In genomic region chr13:8829784-8830183, GRCm38 (mm10) we compare ENCODE assay signal across 13 mouse cellular contexts. TPM values are rescaled to one million over a fixed set of nuclear protein-coding genes. Genes with fewer than 3 reads are reported as not detected.
DNase-seq lines count a peak whose midpoint lies in the region; ATAC-seq lines count a peak whose summit lies in the region.
"Had no signal": no experiment of that assay in that cellular context is flagged by ENCODE, and none has a peak within 500 bp of the region (broad histone marks: within the 10 kb centered on the region; RNA-seq: fewer than 3 reads in every experiment).

No protein-coding gene starts in this region.

- H3K4me2 ChIP-seq in midbrain, embryonic 14.5 days (ENCODE audit: low read length) = no peak overlapping the region
- H3K4me2 ChIP-seq in midbrain, embryonic 11.5 days = no peak overlapping the region
- H3K4me2 ChIP-seq in hindbrain, embryonic 15.5 days = 0 out of 2 replicates have a peak overlapping the region, but pooled peaks have one; percentile 9
- no peak overlapping the region for H3K4me2 ChIP-seq in kidney, embryonic 14.5 days (replicated peaks; ENCODE audit: low read depth, low read length)
- H3K4me2 ChIP-seq: embryonic facial prominence, embryonic 15.5 days had no signal

- no peaks in the 10 kb centered on the region for H3K9me3 ChIP-seq in midbrain, embryonic 14.5 days (ENCODE audit: control insufficient read depth, low read length)
- H3K9me3 ChIP-seq in midbrain, embryonic 11.5 days (ENCODE audit: control insufficient read depth, low read length) = no peaks in the 10 kb centered on the region
- H3K9me3 ChIP-seq in hindbrain, embryonic 15.5 days = no peaks in the 10 kb centered on the region
- H3K9me3 ChIP-seq in kidney, embryonic 14.5 days (ENCODE audit: control insufficient read depth, low read length) = no peaks in the 10 kb centered on the region
- H3K9me3 ChIP-seq: embryonic facial prominence, embryonic 15.5 days; G1E had no signal

- H3K36me3 ChIP-seq in midbrain, embryonic 14.5 days (ENCODE audit: control insufficient read depth, insufficient read depth, low read length) = peaks cover 42% of the 10 kb centered on the region
- peaks cover 9% of the 10 kb centered on the region for H3K36me3 ChIP-seq in midbrain, embryonic 11.5 days (ENCODE audit: control insufficient read depth, insufficient read depth, low read length)
- peaks cover 18% of the 10 kb centered on the region for H3K36me3 ChIP-seq in hindbrain, embryonic 15.5 days
- H3K36me3 ChIP-seq in kidney, embryonic 14.5 days (ENCODE audit: control insufficient read depth, insufficient read depth, low read length) = peaks cover 24% of the 10 kb centered on the region

- WGBS in midbrain, embryonic 14.5 days = 64% methylated on average over 5 of the region's 5 CpGs
- WGBS in midbrain, embryonic 11.5 days = 73% methylated on average over 5 of the region's 5 CpGs
- WGBS in hindbrain, embryonic 15.5 days = 23% methylated on average over 5 of the region's 5 CpGs
- WGBS in kidney, embryonic 14.5 days = 75% methylated on average over 5 of the region's 5 CpGs

- no peaks in the 10 kb centered on the region for H3K27me3 ChIP-seq in midbrain, embryonic 14.5 days (ENCODE audit: control insufficient read depth, insufficient read depth, low read length)
- H3K27me3 ChIP-seq in midbrain, embryonic 11.5 days (ENCODE audit: control insufficient read depth, insufficient read depth, low read length) = no peaks in the 10 kb centered on the region
- no peaks in the 10 kb centered on the region for H3K27me3 ChIP-seq in hindbrain, embryonic 15.5 days
- no peaks in the 10 kb centered on the region for H3K27me3 ChIP-seq in kidney, embryonic 14.5 days (ENCODE audit: control insufficient read depth, insufficient read depth, low read length)
- H3K27me3 ChIP-seq: embryonic facial prominence, embryonic 15.5 days had no signal

- no peak for ATAC-seq in midbrain, embryonic 14.5 days (ENCODE audit: low FRiP score, low TSS enrichment)
- no peak for ATAC-seq in midbrain, embryonic 11.5 days (ENCODE audit: low FRiP score)
- ATAC-seq in hindbrain, embryonic 15.5 days (ENCODE audit: low FRiP score, low read depth) = peak; percentile 68; the same call in 1 of the 2 replicates
- no peak for ATAC-seq in kidney, embryonic 14.5 days (ENCODE audit: low FRiP score, low TSS enrichment)

- H3K27ac ChIP-seq in midbrain, embryonic 14.5 days (replicated peaks; ENCODE audit: low read depth, low read length) = no peak overlapping the region
- no peak overlapping the region for H3K27ac ChIP-seq in midbrain, embryonic 11.5 days (ENCODE audit: low read depth, low read length)
- 0 out of 2 replicates have a peak overlapping the region, but pooled peaks have one; percentile 20 for H3K27ac ChIP-seq in hindbrain, embryonic 15.5 days (replicated peaks)
- H3K27ac ChIP-seq in kidney, embryonic 14.5 days (ENCODE audit: low read depth, low read length) = no peak overlapping the region
- H3K27ac ChIP-seq: embryonic facial prominence, embryonic 15.5 days; gastrocnemius, adult 2 months had no signal

- H3K4me1 ChIP-seq in midbrain, embryonic 14.5 days (ENCODE audit: control insufficient read depth, insufficient read depth, low read length) = no peaks in the 10 kb centered on the region
- no peaks in the 10 kb centered on the region for H3K4me1 ChIP-seq in midbrain, embryonic 11.5 days (ENCODE audit: control insufficient read depth, insufficient read depth, low read length)
- H3K4me1 ChIP-seq in hindbrain, embryonic 15.5 days (replicated peaks) = peaks cover 14% of the 10 kb centered on the region
- no peaks in the 10 kb centered on the region for H3K4me1 ChIP-seq in kidney, embryonic 14.5 days (ENCODE audit: control insufficient read depth, insufficient read depth, low read length)
- H3K4me1 ChIP-seq: embryonic facial prominence, embryonic 15.5 days had no signal

- DNase-seq in cerebellum, adult 9-10 months = peak; percentile 33
- DNase-seq in cerebellum, adult 18-20 months = no peak
- peak; percentile 7 for DNase-seq in midbrain, embryonic 14.5 days
- no peak for DNase-seq in midbrain, embryonic 11.5 days (ENCODE audit: low spot score, missing footprints)
- peak; percentile 91 for DNase-seq in retina, postnatal 1 day
- no peak for DNase-seq in cerebellum, postnatal 14 days
- DNase-seq: adrenal gland, adult 2 months; gastrocnemius, adult 2 months; kidney, postnatal 36 days had no signal

- no peak overlapping the region for H3K4me3 ChIP-seq in midbrain, embryonic 14.5 days (replicated peaks; ENCODE audit: low read depth, low read length)
- H3K4me3 ChIP-seq in midbrain, embryonic 11.5 days (ENCODE audit: low read depth, low read length) = no peak overlapping the region
- no peak overlapping the region for H3K4me3 ChIP-seq in hindbrain, embryonic 15.5 days
- H3K4me3 ChIP-seq in kidney, embryonic 14.5 days (ENCODE audit: low read length) = no peak overlapping the region
- H3K4me3 ChIP-seq: embryonic facial prominence, embryonic 15.5 days; gastrocnemius, adult 2 months had no signal

- no peak overlapping the region for H3K9ac ChIP-seq in midbrain, embryonic 14.5 days (replicated peaks; ENCODE audit: low read length)
- no peak overlapping the region for H3K9ac ChIP-seq in midbrain, embryonic 11.5 days (ENCODE audit: low read length)
- H3K9ac ChIP-seq in hindbrain, embryonic 15.5 days = no peak overlapping the region
- H3K9ac ChIP-seq in kidney, embryonic 14.5 days (ENCODE audit: low read depth, low read length) = no peak overlapping the region
- H3K9ac ChIP-seq: embryonic facial prominence, embryonic 15.5 days had no signal

RNA-seq across cellular contexts. Expression of gene Wdr37, which starts 41.9 kb away (rescaled TPM):
- 51.3 and 71.0 TPM in 2 replicates for polyA plus RNA-seq in midbrain, embryonic 14.5 days (2014; fragmentation: Nextera tagmentation; extraction: Ambion mirVana)
- 46.2 and 53.9 TPM in 2 replicates for polyA plus RNA-seq in midbrain, embryonic 11.5 days (2014; fragmentation: Nextera tagmentation; extraction: Ambion mirVana)
- polyA plus RNA-seq in hindbrain, embryonic 15.5 days (2015; fragmentation: Nextera tagmentation; extraction: Ambion mirVana) = 52.1 and 54.1 TPM in 2 replicates
- polyA plus RNA-seq in kidney, embryonic 14.5 days (2014; fragmentation: Nextera tagmentation; extraction: Ambion mirVana) = 13.3 and 24.4 TPM in 2 replicates

RNA-seq across cellular contexts. Expression of gene Idi1, which starts 55.5 kb away (rescaled TPM):
- polyA plus RNA-seq in midbrain, embryonic 14.5 days (2014; fragmentation: Nextera tagmentation; extraction: Ambion mirVana) = 66.6 and 81.8 TPM in 2 replicates
- 179 and 207 TPM in 2 replicates for polyA plus RNA-seq in midbrain, embryonic 11.5 days (2014; fragmentation: Nextera tagmentation; extraction: Ambion mirVana)
- polyA plus RNA-seq in hindbrain, embryonic 15.5 days (2015; fragmentation: Nextera tagmentation; extraction: Ambion mirVana) = 104 and 106 TPM in 2 replicates
- polyA plus RNA-seq in kidney, embryonic 14.5 days (2014; fragmentation: Nextera tagmentation; extraction: Ambion mirVana) = 63.1 and 77.4 TPM in 2 replicates

Comparison
In these comparisons a context has a peak if more than half of its experiments do, and no peak if none do; other contexts are left out.
1. DNase-seq: peak in cerebellum, adult 9-10 months (single experiment), midbrain, embryonic 14.5 days (single experiment) and retina, postnatal 1 day (single experiment); none in cerebellum, adult 18-20 months (0 of 2), midbrain, embryonic 11.5 days (single experiment) and cerebellum, postnatal 14 days (0 of 2).